Mouse (Mus musculus): Measurements from ENCODE around the gene Zwilch. TPM values are rescaled to one million over a fixed set of nuclear protein-coding genes. Genes with fewer than 3 reads are reported as not detected.

The Zwilch gene
- total and polyA plus RNA-seq, 2 experiments from 2014 or later = 3.5 to 4.0 TPM

GRCm38 (mm10) chr9:64098282-64098681, 74.6 kb downstream of the Zwilch start:
- Histone ChIP-seq H3K4me2 (ENCODE audit: low read depth, low read length) (no peak overlapping the region), H3K36me3 (ENCODE audit: insufficient read depth, low read length) (no peaks in the 10 kb centered on the region), H3K4me3 (ENCODE audit: low read length) (no peak overlapping the region), H3K27ac (no peak overlapping the region), H3K4me1 (ENCODE audit: insufficient read depth, low read length) (0 out of 2 replicates have a peak, but pooled peaks cover 4% of the 10 kb centered on the region), H3K27me3 (ENCODE audit: insufficient read depth, low read length) (no peaks in the 10 kb centered on the region), H3K9ac (replicated peaks; ENCODE audit: low read length) (no peak overlapping the region), H3K9me3 (ENCODE audit: low read length) (no peaks in the 10 kb centered on the region)
- ATAC-seq (no peak), DNase-seq (ENCODE audit: low spot score) (no peak)
- 52% methylated on average over 4 of the region's 4 CpGs for WGBS
- peak; percentile 50 for TF ChIP-seq CTCF (IDR thresholded peaks at IDR 0.05; ENCODE audit: low read depth)

GRCm38 (mm10) chr9:64094083-64094482, 78.8 kb downstream of the Zwilch start:
- Histone ChIP-seq H3K27me3 (ENCODE audit: insufficient read depth, low read length) (no peaks in the 10 kb centered on the region), H3K4me3 (ENCODE audit: low read length) (no peak overlapping the region), H3K9me3 (ENCODE audit: low read length) (no peaks in the 10 kb centered on the region), H3K27ac (no peak overlapping the region), H3K4me1 (ENCODE audit: insufficient read depth, low read length) (0 out of 2 replicates have a peak, but pooled peaks cover 4% of the 10 kb centered on the region), H3K4me2 (ENCODE audit: low read depth, low read length) (no peak overlapping the region), H3K9ac (replicated peaks; ENCODE audit: low read length) (no peak overlapping the region), H3K36me3 (ENCODE audit: insufficient read depth, low read length) (no peaks in the 10 kb centered on the region)
- no peak for TF ChIP-seq CTCF (IDR thresholded peaks at IDR 0.05; ENCODE audit: low read depth)
- WGBS = 34% methylated on average over 11 of the region's 11 CpGs
- ATAC-seq = peak; percentile 59
- DNase-seq (ENCODE audit: low spot score) = peak; percentile 25

- no peak overlapping the region; the same call in 1 of the 2 replicates for H3K27ac ChIP-seq
- DNase-seq (ENCODE audit: low spot score) = peak; percentile 52
- H3K27me3 ChIP-seq (ENCODE audit: insufficient read depth, low read length) = no peaks in the 10 kb centered on the region
- no peak for TF ChIP-seq CTCF (IDR thresholded peaks at IDR 0.05; ENCODE audit: low read depth)
- no peaks in the 10 kb centered on the region for H3K36me3 ChIP-seq (ENCODE audit: insufficient read depth, low read length)
- WGBS = 47% methylated on average over 12 of the region's 12 CpGs
- no peak overlapping the region for H3K9ac ChIP-seq (replicated peaks; ENCODE audit: low read length)
- H3K4me2 ChIP-seq (ENCODE audit: low read depth, low read length) = no peak overlapping the region
- no peaks in the 10 kb centered on the region for H3K9me3 ChIP-seq (ENCODE audit: low read length)
- H3K4me3 ChIP-seq (ENCODE audit: low read length) = no peak overlapping the region
- peaks cover 14% of the 10 kb centered on the region for H3K4me1 ChIP-seq (ENCODE audit: insufficient read depth, low read length)
- peak; percentile 41; the same call in 1 of the 2 replicates for ATAC-seq
Measured at GRCm38 (mm10) chr9:64089004-64089403, 83.9 kb downstream of the Zwilch start.

- no peak overlapping the region for H3K4me3 ChIP-seq (ENCODE audit: low read length)
- no peaks in the 10 kb centered on the region for H3K36me3 ChIP-seq (ENCODE audit: insufficient read depth, low read length)
- peaks cover 14% of the 10 kb centered on the region for H3K4me1 ChIP-seq (ENCODE audit: insufficient read depth, low read length)
- no peak for DNase-seq (ENCODE audit: low spot score)
- no peaks in the 10 kb centered on the region for H3K27me3 ChIP-seq (ENCODE audit: insufficient read depth, low read length)
- WGBS = 87% methylated on average over 7 of the region's 7 CpGs
- H3K27ac ChIP-seq = no peak overlapping the region
- H3K9me3 ChIP-seq (ENCODE audit: low read length) = no peaks in the 10 kb centered on the region
- no peak for ATAC-seq
- H3K4me2 ChIP-seq (ENCODE audit: low read depth, low read length) = no peak overlapping the region
- no peak overlapping the region for H3K9ac ChIP-seq (replicated peaks; ENCODE audit: low read length)
- TF ChIP-seq CTCF (IDR thresholded peaks at IDR 0.05; ENCODE audit: low read depth) = no peak
Measured at GRCm38 (mm10) chr9:64088346-64088745, 84.6 kb downstream of the Zwilch start.

- H3K4me2 ChIP-seq (ENCODE audit: low read depth, low read length) = no peak overlapping the region
- WGBS = 50% methylated on average over 5 of the region's 5 CpGs
- ATAC-seq = peak; percentile 44; the same call in 1 of the 2 replicates
Measured at GRCm38 (mm10) chr9:64087461-64088235, 85.3 kb downstream of the Zwilch start.

More at GRCm38 (mm10) chr9:64087461-64088235, 85.3 kb downstream of the Zwilch start:
- no peak overlapping the region for H3K9ac ChIP-seq (replicated peaks; ENCODE audit: low read length)
- peak; percentile 83 for DNase-seq (ENCODE audit: low spot score)
- no peaks in the 10 kb centered on the region for H3K9me3 ChIP-seq (ENCODE audit: low read length)
- H3K4me3 ChIP-seq (ENCODE audit: low read length) = no peak overlapping the region
- TF ChIP-seq CTCF (IDR thresholded peaks at IDR 0.05; ENCODE audit: low read depth) = peak; percentile 99
- H3K4me1 ChIP-seq (ENCODE audit: insufficient read depth, low read length) = peaks cover 14% of the 10 kb centered on the region
- H3K27ac ChIP-seq = no peak overlapping the region
- no peaks in the 10 kb centered on the region for H3K36me3 ChIP-seq (ENCODE audit: insufficient read depth, low read length)
- H3K27me3 ChIP-seq (ENCODE audit: insufficient read depth, low read length) = no peaks in the 10 kb centered on the region

Other genes starting within 250 kb of the Zwilch start
- 11.9 and 13.2 TPM in 2 replicates for gene Smad6, start 151.0 kb downstream of the Zwilch start, total RNA-seq (2014; rRNA removed)
- gene Smad6, start 151.0 kb downstream of the Zwilch start, polyA plus RNA-seq (2015; fragmentation: Nextera tagmentation; extraction: Ambion mirVana) = 1.3 and 1.7 TPM in 2 replicates
- gene Lctl, start 56.0 kb downstream of the Zwilch start, total RNA-seq (2014; rRNA removed) = not detected in 2 replicates
- 0.10 TPM in 1 of 2 replicates, not detected in the other for gene Lctl, start 56.0 kb downstream of the Zwilch start, polyA plus RNA-seq (2015; fragmentation: Nextera tagmentation; extraction: Ambion mirVana)
- gene Rpl4, start 271 bp upstream of the Zwilch start, total RNA-seq (2014; rRNA removed) = 588 and 616 TPM in 2 replicates
- 620 and 630 TPM in 2 replicates for gene Rpl4, start 271 bp upstream of the Zwilch start, polyA plus RNA-seq (2015; fragmentation: Nextera tagmentation; extraction: Ambion mirVana)
- 1.9 and 5.9 TPM in 2 replicates for gene Snapc5, start 6.2 kb upstream of the Zwilch start, total RNA-seq (2014; rRNA removed)
- gene Snapc5, start 6.2 kb upstream of the Zwilch start, polyA plus RNA-seq (2015; fragmentation: Nextera tagmentation; extraction: Ambion mirVana) = 34.4 and 35.0 TPM in 2 replicates
- gene Uchl4, start 62.1 kb upstream of the Zwilch start, total RNA-seq (2014; rRNA removed) = 0.47 TPM in 1 of 2 replicates, not detected in the other
- gene Uchl4, start 62.1 kb upstream of the Zwilch start, polyA plus RNA-seq (2015; fragmentation: Nextera tagmentation; extraction: Ambion mirVana) = 1.6 and 2.3 TPM in 2 replicates
- 91.2 and 99.5 TPM in 2 replicates for gene Map2k1, start 80.5 kb upstream of the Zwilch start, total RNA-seq (2014; rRNA removed)
- gene Map2k1, start 80.5 kb upstream of the Zwilch start, polyA plus RNA-seq (2015; fragmentation: Nextera tagmentation; extraction: Ambion mirVana) = 77.9 and 81.0 TPM in 2 replicates
- gene Tipin, start 108.5 kb upstream of the Zwilch start, total RNA-seq (2014; rRNA removed) = 40.3 and 83.7 TPM in 2 replicates
- gene Tipin, start 108.5 kb upstream of the Zwilch start, polyA plus RNA-seq (2015; fragmentation: Nextera tagmentation; extraction: Ambion mirVana) = 97.0 and 101 TPM in 2 replicates
- 15.3 and 20.9 TPM in 2 replicates for gene Dis3l, start 168.2 kb upstream of the Zwilch start, total RNA-seq (2014; rRNA removed)
- gene Dis3l, start 168.2 kb upstream of the Zwilch start, polyA plus RNA-seq (2015; fragmentation: Nextera tagmentation; extraction: Ambion mirVana) = 15.7 and 16.0 TPM in 2 replicates
- gene Megf11, start 212.5 kb upstream of the Zwilch start, total RNA-seq (2014; rRNA removed) = 38.2 and 42.0 TPM in 2 replicates
- gene Megf11, start 212.5 kb upstream of the Zwilch start, polyA plus RNA-seq (2015; fragmentation: Nextera tagmentation; extraction: Ambion mirVana) = 15.9 and 16.1 TPM in 2 replicates